Mouse (Mus musculus) myocyte (in vitro differentiated cells): ENCODE results near the gene Acsf3. TPM values are rescaled to one million over a fixed set of nuclear protein-coding genes. Genes with fewer than 3 reads are reported as not detected.
A peak's percentile ranks its signal among the peaks of the same experiment; 100 is the strongest.

Experiments
- H3K27me3 ChIP-seq: one replicate; pipeline ENCODE4 v1.6.1; 2011; ENCODE audit not compliant: control insufficient read depth, insufficient read depth, insufficient read length
- H3K36me3 ChIP-seq: one replicate; pipeline ENCODE4 v1.6.1; 2011; ENCODE audit not compliant: control insufficient read depth, insufficient read depth
- H3K4me2 ChIP-seq: one replicate; pipeline ENCODE4 v1.6.1; 2011; ENCODE audit warnings: low read depth, control low read depth
- H3K4me3 ChIP-seq: one replicate; pipeline ENCODE4 v1.5.1; 2011; ENCODE audit warnings: mild to moderate bottlenecking, control low read depth, moderate library complexity
- H3K79me2 ChIP-seq: one replicate; pipeline ENCODE4 v1.6.1; 2011; ENCODE audit not compliant: control insufficient read depth, insufficient read depth
- H3ac ChIP-seq: one replicate; pipeline ENCODE4 v1.6.1; 2011; ENCODE audit not compliant: control insufficient read depth, insufficient read length
- CEBPB ChIP-seq: IDR thresholded peaks from 2 replicates; pipeline ENCODE4 v1.6.1; 2011; ENCODE audit warnings: mild to moderate bottlenecking, moderate library complexity; ENCODE audit not compliant: poor library complexity, insufficient read depth, severe bottlenecking
- E2F4 ChIP-seq: IDR thresholded peaks from one replicate; pipeline ENCODE4 v1.6.1; 2011; ENCODE audit warnings: mild to moderate bottlenecking, control low read depth, moderate library complexity; ENCODE audit not compliant: insufficient read depth
- MAX ChIP-seq: IDR thresholded peaks from one replicate; pipeline ENCODE4 v1.6.1; 2011; ENCODE audit warnings: low read depth, mild to moderate bottlenecking, control low read depth
- MYOD1 ChIP-seq, 3 experiments: IDR thresholded peaks; one replicate each; pipeline ENCODE4 v1.6.1; 2011; ENCODE audit warnings: control low read depth in 2 of 3, low read depth in 2 of 3, mild to moderate bottlenecking in 2 of 3, moderate library complexity in 1 of 3; ENCODE audit not compliant: insufficient read length in 2 of 3, control insufficient read depth in 1 of 3
- MYOG ChIP-seq, 3 experiments: IDR thresholded peaks; one replicate each; pipeline ENCODE4 v1.6.1; 2011; ENCODE audit warnings: control low read depth in 2 of 3, low read depth in 2 of 3, mild to moderate bottlenecking in 2 of 3; ENCODE audit not compliant: insufficient read length in 2 of 3, control insufficient read depth in 1 of 3, insufficient read depth in 1 of 3
- POLR2A ChIP-seq: IDR thresholded peaks from one replicate; pipeline ENCODE4 v1.6.1; 2011; ENCODE audit warnings: low read depth, mild to moderate bottlenecking, control low read depth, moderate library complexity; ENCODE audit not compliant: insufficient read length
- POLR2AphosphoS2 ChIP-seq: IDR thresholded peaks from one replicate; pipeline ENCODE4 v1.6.1; 2011; ENCODE audit warnings: low read depth, control low read depth; ENCODE audit not compliant: insufficient read length
- REST ChIP-seq: IDR thresholded peaks from one replicate; pipeline ENCODE4 v1.6.1; 2011; ENCODE audit warnings: mild to moderate bottlenecking, control low read depth, moderate library complexity; ENCODE audit not compliant: insufficient read depth, insufficient read length
- SRF ChIP-seq: IDR thresholded peaks from one replicate; pipeline ENCODE4 v1.6.1; 2011; ENCODE audit warnings: low read depth; ENCODE audit not compliant: control insufficient read depth, insufficient read length
- TCF12 ChIP-seq: IDR thresholded peaks from one replicate; pipeline ENCODE4 v1.6.1; 2011; ENCODE audit warnings: mild to moderate bottlenecking, control low read depth; ENCODE audit not compliant: poor library complexity, insufficient read depth, severe bottlenecking
- TCF3 ChIP-seq: IDR thresholded peaks from one replicate; pipeline ENCODE4 v1.6.1; 2011; ENCODE audit warnings: low read depth, control low read depth; ENCODE audit not compliant: insufficient read length
- USF1 ChIP-seq: IDR thresholded peaks from one replicate; pipeline ENCODE4 v1.6.1; 2011; ENCODE audit warnings: low read depth, mild to moderate bottlenecking, control low read depth, moderate library complexity
- polyA plus RNA-seq: library from polyadenylated mRNA; unstranded; fragments of >200 nt; fragmentation: generic; extraction: Trizol; gene quantifications from one replicate; pipeline ENCODE4 v1.2.1, GENCODE M21; 2012; ENCODE audit warnings: missing spikeins

Acsf3 gene
- polyA plus RNA-seq, 1 experiment = 9.3 TPM

DNA sequence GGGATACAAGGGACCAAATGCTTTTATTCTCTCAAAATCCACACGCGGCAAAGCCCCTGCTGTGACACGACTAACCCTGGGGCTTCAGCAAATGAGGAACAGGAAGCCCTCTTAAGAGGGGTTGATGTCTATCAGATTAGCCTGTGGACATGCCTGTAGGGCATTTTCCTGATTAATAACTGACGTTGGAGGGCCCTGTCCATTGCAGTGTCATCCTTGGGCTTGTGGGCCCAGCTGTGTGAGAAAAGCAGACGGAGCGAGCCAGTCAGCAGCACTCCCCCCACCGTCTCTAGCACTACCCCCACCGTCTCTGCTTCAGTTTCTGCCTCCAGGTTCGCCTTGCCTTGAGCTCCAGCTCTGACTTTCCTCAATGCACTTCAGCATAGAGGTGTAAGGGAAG is 8.1 kb upstream of the Acsf3 start:
- no peak overlapping the region for H3K4me3 ChIP-seq
- no peaks in the 10 kb centered on the region for H3K36me3 ChIP-seq
- TF ChIP-seq USF1 = no peak
- no peak for TF ChIP-seq REST
- TF ChIP-seq MYOG (IDR thresholded peaks at IDR 0.05; ENCODE audit: control insufficient read depth in 1 of 3, insufficient read depth in 1 of 3, insufficient read length in 2 of 3, low read depth in 2 of 3) = no peak
- no peak for TF ChIP-seq E2F4
- TF ChIP-seq CEBPB = no peak
- TF ChIP-seq MYOD1 (IDR thresholded peaks at IDR 0.05; ENCODE audit: control insufficient read depth in 1 of 3, insufficient read length in 2 of 3, low read depth in 2 of 3) = no peak
- TF ChIP-seq POLR2A = no peak
- TF ChIP-seq SRF = no peak
- TF ChIP-seq TCF12 = no peak
- no peak for TF ChIP-seq MAX
- no peak for TF ChIP-seq POLR2AphosphoS2
- no peak for TF ChIP-seq TCF3
- H3ac ChIP-seq = no peak overlapping the region
- H3K4me2 ChIP-seq = no peak overlapping the region
- no peaks in the 10 kb centered on the region for H3K79me2 ChIP-seq
- H3K27me3 ChIP-seq = peaks cover 23% of the 10 kb centered on the region

DNA sequence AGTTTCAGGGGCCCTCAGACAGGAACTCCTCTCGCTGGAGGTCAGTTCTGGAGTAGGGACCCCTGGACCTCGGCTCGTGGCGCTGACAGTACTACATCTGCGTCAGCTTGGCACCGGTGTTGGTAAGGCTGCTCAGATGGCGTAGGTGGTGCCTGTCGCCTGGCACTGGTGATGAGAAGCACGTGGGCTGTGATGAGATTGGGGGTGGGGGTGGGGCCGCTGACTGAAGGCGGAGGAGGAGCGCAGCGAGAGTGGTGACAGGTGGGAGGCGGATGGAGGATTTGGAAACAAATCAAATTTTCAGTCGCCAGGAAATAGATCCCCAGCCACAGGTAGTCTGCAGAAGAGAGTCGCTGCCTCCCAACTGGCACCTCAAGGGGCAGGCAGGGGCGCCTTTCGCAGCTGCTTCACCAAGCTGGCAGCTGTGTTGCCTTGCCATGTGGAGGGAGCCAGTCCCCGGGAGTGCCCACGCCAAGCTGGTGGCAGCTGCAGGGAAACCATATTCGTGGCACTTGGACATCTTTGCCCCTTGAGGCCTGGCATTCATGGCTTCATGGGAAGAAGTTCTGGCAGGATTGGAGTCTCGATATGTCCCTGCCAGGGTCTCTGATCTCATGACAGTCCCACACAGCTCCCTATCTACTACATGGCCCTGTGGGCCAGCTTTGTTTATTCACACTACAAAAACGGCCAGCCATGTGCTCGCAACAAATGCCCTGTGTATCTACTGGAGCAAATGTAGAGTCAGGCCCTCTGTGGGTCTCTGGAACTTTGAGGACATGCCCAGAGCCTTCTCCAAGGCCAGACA is 5.8 kb upstream of the Acsf3 start:
- TF ChIP-seq REST = no peak
- TF ChIP-seq E2F4 = no peak
- TF ChIP-seq TCF12 = peak; percentile 81
- TF ChIP-seq MYOG (IDR thresholded peaks at IDR 0.05; ENCODE audit: control insufficient read depth in 1 of 3, insufficient read depth in 1 of 3, insufficient read length in 2 of 3, low read depth in 2 of 3) = peak; percentile 77 to 99 (median 98)
- peak; percentile 98 for TF ChIP-seq TCF3
- peak; percentile 34 to 99 (median 98) for TF ChIP-seq MYOD1 (IDR thresholded peaks at IDR 0.05; ENCODE audit: control insufficient read depth in 1 of 3, insufficient read length in 2 of 3, low read depth in 2 of 3)
- TF ChIP-seq MAX = no peak
- H3K79me2 ChIP-seq = no peaks in the 10 kb centered on the region
- no peak overlapping the region for H3K4me3 ChIP-seq
- peaks cover 31% of the 10 kb centered on the region for H3K27me3 ChIP-seq
- H3K36me3 ChIP-seq = no peaks in the 10 kb centered on the region
- peak overlapping the region; percentile 18 for H3K4me2 ChIP-seq
- no peak overlapping the region for H3ac ChIP-seq

DNA sequence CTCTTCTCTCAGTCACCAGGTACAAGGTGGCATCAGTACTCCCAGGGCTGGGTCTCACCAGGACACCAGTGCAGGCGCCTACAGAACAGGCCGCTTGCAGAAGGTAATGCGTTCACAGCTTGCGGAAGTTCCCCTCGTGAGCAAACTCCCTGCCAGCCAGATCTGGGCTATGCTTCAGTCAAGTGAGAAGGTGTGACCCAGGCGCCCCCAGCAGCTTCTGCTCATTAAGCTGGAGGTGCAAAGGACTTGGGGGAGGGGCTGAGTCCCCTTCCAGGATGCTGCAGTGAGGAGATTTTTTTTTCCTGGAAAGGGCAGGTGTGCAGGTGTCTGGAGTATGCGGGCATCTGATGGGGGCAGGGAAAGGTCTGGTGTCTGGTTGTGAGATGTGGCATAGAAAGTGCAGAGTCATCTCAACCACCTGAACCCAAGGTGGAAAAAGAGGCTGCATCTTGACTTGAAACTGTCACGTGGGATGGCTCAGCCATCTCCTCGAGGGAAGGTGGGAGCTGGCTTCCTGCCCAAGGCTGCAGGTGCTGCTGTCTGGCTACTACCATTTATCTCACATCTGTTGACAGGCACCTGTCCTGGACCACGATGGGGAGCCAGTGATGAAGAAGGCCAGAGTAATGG is 2.7 kb upstream of the Acsf3 start:
- H3ac ChIP-seq = no peak overlapping the region
- no peak overlapping the region for H3K4me2 ChIP-seq
- TF ChIP-seq CEBPB = no peak
- TF ChIP-seq E2F4 = no peak
- TF ChIP-seq REST = no peak
- no peak for TF ChIP-seq TCF3
- TF ChIP-seq POLR2A = no peak
- TF ChIP-seq USF1 = no peak
- no peak for TF ChIP-seq SRF
- no peak for TF ChIP-seq POLR2AphosphoS2
- no peak for TF ChIP-seq TCF12
- TF ChIP-seq MAX = no peak
- TF ChIP-seq MYOD1 (IDR thresholded peaks at IDR 0.05; ENCODE audit: control insufficient read depth in 1 of 3, insufficient read length in 2 of 3, low read depth in 2 of 3) = no peak
- TF ChIP-seq MYOG (IDR thresholded peaks at IDR 0.05; ENCODE audit: control insufficient read depth in 1 of 3, insufficient read depth in 1 of 3, insufficient read length in 2 of 3, low read depth in 2 of 3) = no peak
- no peak overlapping the region for H3K4me3 ChIP-seq
- H3K27me3 ChIP-seq = peaks cover 14% of the 10 kb centered on the region
- H3K36me3 ChIP-seq = no peaks in the 10 kb centered on the region
- H3K79me2 ChIP-seq = no peaks in the 10 kb centered on the region

DNA sequence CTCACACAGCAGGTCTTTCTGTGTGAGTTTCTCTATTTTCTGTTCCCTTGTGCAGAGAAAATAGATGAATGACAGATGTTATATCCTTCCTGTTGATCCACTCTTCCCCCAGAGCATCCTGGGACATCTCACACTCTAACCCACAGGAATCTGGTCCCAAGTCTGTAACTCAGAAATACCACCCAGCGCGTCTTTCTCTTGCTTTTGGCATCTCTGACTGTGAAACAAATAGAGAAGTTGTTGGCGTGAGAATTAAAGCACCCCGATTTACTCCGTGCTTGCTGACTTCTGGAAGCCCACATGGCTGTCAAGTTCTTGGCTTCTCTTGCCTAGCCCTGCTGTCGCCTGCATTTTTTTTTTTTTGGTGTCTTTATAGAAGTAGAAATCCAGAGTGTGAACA is 2.4 kb downstream of the Acsf3 start:
- H3K4me2 ChIP-seq = no peak overlapping the region
- H3K4me3 ChIP-seq = no peak overlapping the region
- H3K27me3 ChIP-seq = peaks cover 3% of the 10 kb centered on the region
- no peaks in the 10 kb centered on the region for H3K79me2 ChIP-seq
- H3K36me3 ChIP-seq = no peaks in the 10 kb centered on the region
- H3ac ChIP-seq = no peak overlapping the region
- TF ChIP-seq CEBPB (no peak), REST (no peak), MYOD1 (IDR thresholded peaks at IDR 0.05; ENCODE audit: control insufficient read depth in 1 of 3, insufficient read length in 2 of 3, low read depth in 2 of 3) (no peak), E2F4 (no peak), POLR2AphosphoS2 (no peak), MYOG (IDR thresholded peaks at IDR 0.05; ENCODE audit: control insufficient read depth in 1 of 3, insufficient read depth in 1 of 3, insufficient read length in 2 of 3, low read depth in 2 of 3) (no peak), SRF (no peak), POLR2A (no peak), MAX (no peak), TCF3 (no peak), USF1 (no peak), TCF12 (no peak)
